Mouse (Mus musculus): Measurements from ENCODE around the gene Pja2.

GRCm38 (mm10) chr17:64332770-64333096, 1.0 kb upstream of the Pja2 start:
- no peak for TF ChIP-seq CTCF (IDR thresholded peaks at IDR 0.05; ENCODE audit: extremely low read depth, insufficient read depth, low read length)
- no peak for TF ChIP-seq POLR2A (IDR thresholded peaks at IDR 0.05; ENCODE audit: extremely low read depth, insufficient read depth, low read length)
